Mouse (Mus musculus) heart, embryonic 13.5 days (tissue): Measurements from ENCODE around the gene 4933428G20Rik. TPM values are rescaled to one million over a fixed set of nuclear protein-coding genes. Genes with fewer than 3 reads are reported as not detected.
A peak's percentile ranks its signal among the peaks of the same experiment; 100 is the strongest.

Source experiments
- ATAC-seq: fragments of 200-750 bp; cut with Nextera tagmentation; 2 replicates; pipeline ENCODE4 v1.8.0; 2017; ENCODE audit warnings: moderate TSS enrichment; ENCODE audit not compliant: insufficient number of reproducible peaks, low FRiP score, low TSS enrichment; ENCODE audit errors: extremely low read depth
- H3K27ac ChIP-seq: fragments of 300-500 bp; sonication (generic); replicated peaks from 2 replicates; pipeline ENCODE4 v1.5.1; 2015; ENCODE audit warnings: moderate library complexity, mild to moderate bottlenecking, inconsistent platforms
- H3K27me3 ChIP-seq: fragments of 300-500 bp; sonication (generic); replicated peaks from 2 replicates; pipeline ENCODE4 v1.6.1; 2015; ENCODE audit warnings: mild to moderate bottlenecking, inconsistent platforms
- H3K36me3 ChIP-seq: fragments of 300-500 bp; sonication (generic); 2 replicates; pipeline ENCODE4 v1.6.1; 2015; ENCODE audit warnings: mild to moderate bottlenecking, inconsistent platforms
- H3K4me1 ChIP-seq: fragments of 300-500 bp; sonication (generic); 2 replicates; pipeline ENCODE4 v1.6.1; 2015; ENCODE audit warnings: inconsistent platforms
- H3K4me2 ChIP-seq: fragments of 300-500 bp; sonication (generic); 2 replicates; pipeline ENCODE4 v1.6.1; 2015; ENCODE audit warnings: inconsistent platforms, mild to moderate bottlenecking, moderate library complexity
- H3K4me3 ChIP-seq: fragments of 300-500 bp; sonication (generic); 2 replicates; pipeline ENCODE4 v1.5.1; 2015; ENCODE audit warnings: moderate library complexity, mild to moderate bottlenecking, inconsistent platforms
- H3K9ac ChIP-seq: fragments of 300-500 bp; sonication (generic); 2 replicates; pipeline ENCODE4 v1.6.1; 2015; ENCODE audit warnings: inconsistent platforms, mild to moderate bottlenecking, moderate library complexity
- H3K9me3 ChIP-seq: fragments of 300-500 bp; sonication (generic); 2 replicates; pipeline ENCODE4 v1.6.1; 2016; ENCODE audit warnings: inconsistent platforms
- WGBS: fragments of 180-500 bp; shearing (Covaris S2); methylation state at CpG from one replicate; pipeline ENCODE4 v1.1.7; 2015; ENCODE audit warnings: mixed read lengths; 5-methylcytosine and 5-hydroxymethylcytosine counted together
- polyA plus RNA-seq: library from polyadenylated mRNA; unstranded; fragments of >200 nt; fragmentation: Nextera tagmentation; extraction: Ambion mirVana; gene quantifications from 2 replicates; pipeline ENCODE4 v1.2.1, GENCODE M21; 2015

4933428G20Rik gene
- polyA plus RNA-seq, 1 experiment from 2014 or later = 1.5 TPM

DNA sequence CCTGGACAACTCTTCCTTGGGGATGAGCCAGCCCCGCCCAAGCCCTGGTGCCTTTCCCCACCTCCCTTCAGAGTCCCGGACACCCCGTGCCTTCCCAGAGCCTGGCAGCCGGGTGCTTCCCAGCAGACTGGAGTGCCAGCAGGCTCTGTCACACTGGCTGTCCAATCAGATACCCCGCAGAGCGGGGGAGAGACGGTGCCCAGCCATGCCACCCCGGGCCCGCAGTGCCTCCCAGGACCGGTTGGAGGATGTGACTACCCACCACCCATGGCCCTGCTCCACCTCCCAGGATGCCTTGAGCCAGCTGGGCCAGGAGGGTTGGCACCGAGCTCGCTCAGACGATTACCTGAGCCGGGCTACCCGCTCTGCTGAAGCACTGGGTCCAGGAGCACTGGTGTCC is 48.5 kb downstream of the 4933428G20Rik start:
- WGBS = 91% methylated on average over 15 of the region's 15 CpGs
- H3K36me3 ChIP-seq = peaks cover 96% of the 10 kb centered on the region
- peak overlapping the region; percentile 45 for H3K4me3 ChIP-seq
- no peak for ATAC-seq
- no peaks in the 10 kb centered on the region for H3K9me3 ChIP-seq
- no peaks in the 10 kb centered on the region for H3K27me3 ChIP-seq
- H3K4me1 ChIP-seq = peaks cover 50% of the 10 kb centered on the region
- H3K27ac ChIP-seq = no peak overlapping the region
- peak overlapping the region; percentile 86 for H3K4me2 ChIP-seq
- H3K9ac ChIP-seq = 0 out of 2 replicates have a peak overlapping the region, but pooled peaks have one; percentile 76

DNA sequence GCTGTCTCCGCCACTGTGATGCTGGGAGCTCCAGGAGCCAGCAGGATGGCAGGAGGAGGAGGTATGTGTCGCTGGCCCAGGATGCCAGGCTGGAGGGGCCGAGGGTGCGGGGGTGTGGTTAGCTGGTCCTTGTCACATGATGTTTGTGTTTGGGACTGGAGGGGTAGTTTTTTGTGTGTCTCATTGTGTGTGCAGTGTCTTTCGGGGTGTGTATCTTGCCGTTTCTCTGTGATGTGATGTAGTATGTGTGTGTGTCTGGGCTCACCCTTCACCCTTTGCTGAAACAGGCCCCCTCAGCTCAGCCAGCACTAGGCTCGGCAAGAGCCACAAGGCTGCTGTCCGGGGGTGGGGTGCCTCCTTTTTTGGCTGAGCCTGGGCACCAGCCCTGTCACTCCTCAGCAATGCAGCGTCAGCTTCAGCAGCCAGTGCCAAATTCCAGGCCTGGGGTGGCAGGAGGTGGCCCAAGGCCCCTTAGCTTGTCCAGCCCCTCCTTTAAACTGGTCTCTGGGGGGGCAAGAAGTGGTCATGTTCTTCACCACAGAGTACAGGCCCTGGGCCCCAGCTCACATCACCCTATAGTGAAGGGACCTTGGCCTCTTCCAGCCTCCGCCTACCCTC is 49.7 kb downstream of the 4933428G20Rik start:
- Histone ChIP-seq H3K4me3 (peak overlapping the region; percentile 45), H3K36me3 (peaks cover 96% of the 10 kb centered on the region), H3K27ac (peak overlapping the region; percentile 86), H3K27me3 (no peaks in the 10 kb centered on the region), H3K4me1 (peaks cover 61% of the 10 kb centered on the region), H3K9me3 (no peaks in the 10 kb centered on the region), H3K9ac (peak overlapping the region; percentile 76), H3K4me2 (peak overlapping the region; percentile 86)
- ATAC-seq = peak; percentile 28; the same call in 1 of the 2 replicates
- 34% methylated on average over 10 of the region's 10 CpGs for WGBS

DNA sequence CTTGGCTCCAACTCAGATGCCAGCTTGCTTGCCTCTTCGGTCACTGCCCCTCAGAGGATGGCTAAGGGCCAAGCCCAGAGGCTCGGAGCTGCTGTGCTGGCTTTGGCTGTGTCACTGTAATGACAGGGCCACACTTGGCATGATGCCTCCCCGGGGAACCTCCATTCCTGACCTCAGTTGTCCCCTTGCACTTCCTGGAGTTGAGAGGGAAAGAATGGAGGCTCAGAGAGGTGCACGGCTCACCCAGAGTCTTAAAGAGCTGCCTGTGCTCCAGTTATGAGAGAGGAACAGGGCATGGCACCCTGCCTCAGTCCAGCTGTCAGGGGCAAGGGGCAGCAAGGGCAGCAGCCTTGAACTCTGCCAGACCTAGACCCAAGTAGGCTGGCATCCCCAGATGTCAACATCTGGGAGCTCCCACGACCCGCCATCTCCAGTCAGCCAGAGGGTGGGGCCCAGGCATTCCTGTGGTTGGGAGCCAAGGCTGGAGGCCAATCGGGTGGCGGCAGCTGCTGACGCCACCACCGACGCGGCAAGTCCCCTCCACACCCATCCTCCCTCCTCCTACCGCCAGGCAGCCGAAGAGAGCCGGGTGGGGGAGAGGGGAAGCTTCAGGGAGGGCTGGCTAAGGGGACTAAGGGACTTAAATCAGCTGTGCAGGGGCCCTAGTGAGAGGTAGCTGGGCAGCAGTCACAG is 50.4 kb downstream of the 4933428G20Rik start:
- peak; percentile 69 for ATAC-seq
- H3K27ac ChIP-seq = peak overlapping the region; percentile 86
- H3K27me3 ChIP-seq = no peaks in the 10 kb centered on the region
- peak overlapping the region; percentile 45 for H3K4me3 ChIP-seq
- no peaks in the 10 kb centered on the region for H3K9me3 ChIP-seq
- peak overlapping the region; percentile 86 for H3K4me2 ChIP-seq
- 7% methylated on average over 15 of the region's 15 CpGs for WGBS
- H3K9ac ChIP-seq = peak overlapping the region; percentile 76
- H3K36me3 ChIP-seq = peaks cover 96% of the 10 kb centered on the region
- peaks cover 63% of the 10 kb centered on the region for H3K4me1 ChIP-seq

DNA sequence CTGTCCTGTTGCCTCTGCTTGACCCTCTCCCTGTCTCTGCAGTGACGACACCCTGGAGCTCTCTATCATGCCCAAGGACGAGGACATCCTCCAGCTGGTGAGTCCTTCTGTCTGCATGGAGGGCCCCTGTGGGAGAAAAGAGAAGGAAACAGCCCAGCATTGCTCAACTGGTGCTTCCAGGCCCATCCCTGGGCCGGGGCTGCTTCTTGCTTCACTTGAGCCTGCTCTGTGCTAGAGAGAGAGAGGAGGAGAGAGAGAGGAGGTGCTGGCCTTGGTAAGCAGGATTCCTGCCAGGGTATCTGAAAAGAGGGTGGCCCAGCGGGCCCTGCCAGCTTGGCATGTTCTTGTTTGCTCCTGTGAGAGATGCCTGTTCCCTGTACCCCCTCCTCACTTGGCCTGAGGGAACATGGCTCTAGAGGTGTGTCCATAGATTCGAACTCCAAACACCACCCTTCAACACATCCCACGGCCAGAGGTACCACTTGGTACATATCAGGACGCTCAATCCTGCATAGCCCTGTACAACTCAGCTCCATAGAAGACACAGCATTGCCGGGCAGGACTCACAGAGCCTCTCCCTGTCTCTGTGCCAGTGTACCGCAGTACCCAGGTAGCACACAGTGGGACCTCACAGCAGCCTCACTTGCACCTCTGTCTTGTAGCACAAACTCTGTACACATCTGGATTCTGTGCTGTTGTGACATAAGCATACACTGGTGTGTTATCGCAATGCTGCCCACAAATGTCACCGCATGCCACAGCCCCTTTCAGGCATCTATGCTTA is 51.3 kb downstream of the 4933428G20Rik start:
- Histone ChIP-seq H3K27ac (peak overlapping the region; percentile 86), H3K4me3 (peak overlapping the region; percentile 29; the same call in 1 of the 2 replicates), H3K9me3 (no peaks in the 10 kb centered on the region), H3K27me3 (no peaks in the 10 kb centered on the region), H3K9ac (peak overlapping the region; percentile 76), H3K4me1 (peaks cover 68% of the 10 kb centered on the region), H3K36me3 (peaks cover 96% of the 10 kb centered on the region), H3K4me2 (peak overlapping the region; percentile 86)
- WGBS = 84% methylated on average over 11 of the region's 11 CpGs
- ATAC-seq = no peak

DNA sequence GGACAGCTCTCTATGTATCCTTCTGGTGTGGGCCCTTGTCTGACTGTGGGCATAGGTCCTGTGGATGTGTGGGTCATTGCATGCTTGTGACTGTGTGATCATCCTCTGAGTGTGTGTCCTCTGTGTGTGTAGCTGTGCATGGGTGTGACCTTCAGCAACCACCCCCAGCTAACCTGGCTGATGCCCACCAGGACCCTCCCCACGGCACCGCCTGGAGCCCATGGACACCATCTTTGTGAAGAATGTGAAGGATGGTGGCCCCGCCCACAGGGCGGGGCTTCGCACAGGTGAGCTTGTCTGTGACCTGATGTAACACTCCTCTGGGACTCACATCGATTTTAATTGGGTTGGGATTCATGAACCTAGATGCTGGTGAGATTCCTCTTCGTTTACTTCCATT is 52.2 kb downstream of the 4933428G20Rik start:
- WGBS = 79% methylated on average over 7 of the region's 7 CpGs
- Histone ChIP-seq H3K4me2 (peak overlapping the region; percentile 86), H3K9me3 (no peaks in the 10 kb centered on the region), H3K27me3 (no peaks in the 10 kb centered on the region), H3K9ac (no peak overlapping the region), H3K4me1 (peaks cover 73% of the 10 kb centered on the region), H3K27ac (no peak overlapping the region), H3K4me3 (peak overlapping the region; percentile 29), H3K36me3 (peaks cover 94% of the 10 kb centered on the region)
- ATAC-seq = no peak

DNA sequence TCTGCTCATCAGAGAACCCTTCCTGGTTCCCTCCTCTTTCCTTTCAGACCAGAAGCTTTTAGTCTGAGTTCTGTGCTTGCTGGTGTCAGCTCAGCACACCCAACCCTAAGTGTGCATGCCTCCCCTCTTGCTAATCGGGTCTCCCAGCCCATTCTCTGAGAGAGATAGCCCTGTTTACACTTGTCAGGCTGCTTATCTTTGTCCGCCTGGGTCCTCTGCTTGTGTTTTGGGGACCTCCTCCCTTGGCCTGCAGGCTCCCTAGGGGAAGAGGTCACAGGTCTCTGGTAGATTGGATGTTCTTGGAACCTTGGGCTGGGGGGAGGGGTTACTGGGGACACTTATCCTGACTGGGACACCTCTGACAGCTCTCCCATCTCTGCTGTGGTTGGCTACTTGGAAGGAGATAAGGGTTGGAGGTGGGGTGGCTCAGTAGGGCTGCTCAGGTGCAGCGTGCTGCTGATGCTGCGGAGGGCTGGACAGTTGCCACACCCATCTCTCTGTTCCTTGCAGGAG is 54.1 kb downstream of the 4933428G20Rik start:
- Histone ChIP-seq H3K4me1 (peaks cover 77% of the 10 kb centered on the region), H3K27ac (peak overlapping the region; percentile 80), H3K4me3 (peak overlapping the region; percentile 25), H3K27me3 (no peaks in the 10 kb centered on the region), H3K9ac (peak overlapping the region; percentile 41), H3K4me2 (peak overlapping the region; percentile 86), H3K36me3 (peaks cover 74% of the 10 kb centered on the region), H3K9me3 (no peaks in the 10 kb centered on the region)
- 46% methylated on average over 4 of the region's 4 CpGs for WGBS
- ATAC-seq = peak; percentile 70

DNA sequence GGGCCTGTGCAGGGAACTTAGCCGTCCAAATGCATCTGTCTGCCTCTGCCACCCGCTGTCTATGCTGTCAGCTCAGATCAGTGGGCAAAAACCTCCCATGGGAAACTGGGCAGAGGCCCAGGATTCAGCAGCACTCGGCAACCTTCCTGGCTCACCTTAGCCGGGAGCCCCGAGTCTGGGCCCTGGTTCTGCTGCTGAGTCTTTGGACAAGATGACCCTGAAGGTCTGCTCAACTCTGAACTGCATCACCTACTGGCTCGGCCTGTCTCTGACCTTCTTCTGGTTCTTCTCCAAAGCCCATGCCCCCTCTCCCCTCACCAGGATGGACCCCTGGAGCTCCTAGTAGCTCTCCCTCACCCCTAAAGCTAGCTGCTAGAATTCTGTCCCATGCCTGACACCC is 54.5 kb downstream of the 4933428G20Rik start:
- Histone ChIP-seq H3K27ac (peak overlapping the region; percentile 80), H3K36me3 (peaks cover 70% of the 10 kb centered on the region), H3K9me3 (no peaks in the 10 kb centered on the region), H3K27me3 (no peaks in the 10 kb centered on the region), H3K4me3 (peak overlapping the region; percentile 25), H3K4me2 (peak overlapping the region; percentile 86), H3K9ac (peak overlapping the region; percentile 41), H3K4me1 (peaks cover 76% of the 10 kb centered on the region)
- WGBS = 43% methylated on average over 6 of the region's 6 CpGs
- no peak for ATAC-seq

DNA sequence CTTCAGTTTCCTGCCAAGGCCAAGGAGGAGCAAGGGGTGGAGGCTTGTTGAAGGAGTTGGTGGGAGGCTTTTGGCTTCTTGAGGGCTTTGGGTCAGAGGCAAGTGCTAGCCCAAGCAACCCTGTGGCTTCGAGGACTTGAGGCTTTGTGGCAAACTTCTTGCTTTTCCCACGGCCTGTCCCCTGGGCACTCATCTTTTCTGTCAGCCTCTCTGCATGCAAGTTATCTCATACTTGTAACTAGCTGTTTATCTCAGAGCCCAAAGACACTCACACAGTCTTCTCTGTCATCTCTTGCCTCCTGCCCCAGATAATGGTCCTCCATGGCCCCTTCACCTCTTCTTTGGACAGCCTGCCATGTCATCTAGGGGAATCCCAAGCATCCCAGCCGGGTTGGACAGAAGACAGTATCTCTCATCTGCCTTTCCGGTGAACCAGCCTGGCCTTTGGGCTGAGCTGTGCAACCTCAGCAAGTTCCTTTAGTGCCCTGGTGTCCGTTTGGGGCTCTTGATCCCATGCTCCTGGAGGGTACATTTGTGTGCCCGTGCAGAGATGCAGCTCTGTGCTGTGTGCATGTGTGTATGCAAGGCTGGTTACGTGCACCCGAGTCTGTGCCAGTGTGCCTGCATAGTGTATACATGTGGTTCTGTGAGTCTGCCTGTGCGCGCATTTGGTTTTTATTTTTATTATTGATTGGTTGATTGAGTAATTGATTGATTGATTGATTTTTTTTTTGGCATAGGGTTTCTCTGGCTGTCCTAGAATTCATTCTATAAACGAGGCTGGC is 57.1 kb downstream of the 4933428G20Rik start:
- peak overlapping the region; percentile 86 for H3K4me2 ChIP-seq
- peak overlapping the region; percentile 80 for H3K4me3 ChIP-seq
- H3K9ac ChIP-seq = peak overlapping the region; percentile 93
- H3K27ac ChIP-seq = peak overlapping the region; percentile 98
- peaks cover 49% of the 10 kb centered on the region for H3K36me3 ChIP-seq
- H3K27me3 ChIP-seq = no peaks in the 10 kb centered on the region
- 54% methylated on average over 11 of the region's 11 CpGs for WGBS
- H3K9me3 ChIP-seq = no peaks in the 10 kb centered on the region
- H3K4me1 ChIP-seq = peaks cover 69% of the 10 kb centered on the region
- ATAC-seq = no peak

DNA sequence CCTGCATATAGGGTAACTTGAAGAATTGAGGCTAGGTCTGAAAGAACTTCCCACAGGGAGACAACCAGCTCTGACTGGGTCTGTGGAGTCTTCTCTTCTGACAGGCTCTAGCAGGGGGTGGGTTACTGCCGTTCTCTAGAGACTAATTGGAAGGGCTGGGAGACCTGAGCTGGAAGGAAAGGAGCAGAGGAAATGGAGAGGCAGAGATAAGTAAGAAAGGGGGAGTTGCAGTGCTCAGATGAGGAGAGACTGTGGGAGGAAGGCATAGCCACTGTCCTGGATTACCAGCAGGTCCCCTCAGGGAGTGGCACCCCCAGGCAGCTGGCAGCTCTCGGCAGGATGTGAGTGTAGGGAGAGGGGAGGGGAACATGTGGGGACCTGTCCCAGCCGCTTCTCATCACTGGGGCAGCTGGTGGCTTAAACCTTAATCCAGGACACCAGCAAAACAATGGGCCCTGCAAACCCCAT is 58.4 kb downstream of the 4933428G20Rik start:
- Histone ChIP-seq H3K4me2 (peak overlapping the region; percentile 86), H3K9ac (peak overlapping the region; percentile 93), H3K27ac (peak overlapping the region; percentile 98), H3K36me3 (peaks cover 35% of the 10 kb centered on the region), H3K4me3 (peak overlapping the region; percentile 80), H3K27me3 (no peaks in the 10 kb centered on the region), H3K9me3 (no peaks in the 10 kb centered on the region), H3K4me1 (peaks cover 82% of the 10 kb centered on the region)
- WGBS = 3% methylated on average over 3 of the region's 3 CpGs
- ATAC-seq = no peak

DNA sequence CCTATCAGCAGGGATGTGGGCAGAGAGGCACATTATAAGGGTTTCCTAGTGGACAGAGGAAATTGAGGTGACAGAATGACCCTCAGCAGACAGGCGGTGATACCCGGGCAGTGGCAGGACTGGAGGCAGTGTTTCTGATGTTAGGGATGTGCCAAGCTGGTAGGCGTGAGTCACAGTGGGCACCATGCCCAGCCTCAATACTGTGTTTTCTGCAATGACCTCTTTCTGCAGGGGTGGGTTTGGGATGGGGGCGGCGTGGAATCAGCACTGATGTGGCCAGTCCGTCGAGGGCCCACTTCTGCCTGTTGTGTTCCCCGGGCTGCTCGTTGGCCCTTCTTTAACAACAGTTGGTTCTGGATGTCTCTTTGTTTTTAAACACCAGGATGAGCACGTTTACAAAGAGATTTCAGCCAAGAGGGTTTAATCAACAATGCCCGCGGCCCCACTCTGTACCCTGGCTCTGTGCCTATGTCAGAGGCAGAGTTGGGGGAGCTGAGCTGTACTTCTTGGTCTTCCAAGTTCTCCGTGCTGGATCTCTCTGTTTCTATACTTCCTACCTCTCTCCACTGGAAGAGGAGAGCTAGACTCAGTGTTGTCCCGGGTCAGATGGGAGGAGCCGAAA is 59.0 kb downstream of the 4933428G20Rik start:
- peak overlapping the region; percentile 86 for H3K4me2 ChIP-seq
- H3K27me3 ChIP-seq = no peaks in the 10 kb centered on the region
- peaks cover 30% of the 10 kb centered on the region for H3K36me3 ChIP-seq
- 15% methylated on average over 15 of the region's 15 CpGs for WGBS
- H3K9ac ChIP-seq = peak overlapping the region; percentile 93
- peak overlapping the region; percentile 98 for H3K27ac ChIP-seq
- H3K9me3 ChIP-seq = no peaks in the 10 kb centered on the region
- H3K4me1 ChIP-seq = peaks cover 83% of the 10 kb centered on the region
- H3K4me3 ChIP-seq = peak overlapping the region; percentile 80
- no peak for ATAC-seq
